Mouse (Mus musculus): Measurements from ENCODE around the gene Zfp575.
A peak's percentile ranks its signal among the peaks of the same experiment; 100 is the strongest.

Zfp575 gene

DNA sequence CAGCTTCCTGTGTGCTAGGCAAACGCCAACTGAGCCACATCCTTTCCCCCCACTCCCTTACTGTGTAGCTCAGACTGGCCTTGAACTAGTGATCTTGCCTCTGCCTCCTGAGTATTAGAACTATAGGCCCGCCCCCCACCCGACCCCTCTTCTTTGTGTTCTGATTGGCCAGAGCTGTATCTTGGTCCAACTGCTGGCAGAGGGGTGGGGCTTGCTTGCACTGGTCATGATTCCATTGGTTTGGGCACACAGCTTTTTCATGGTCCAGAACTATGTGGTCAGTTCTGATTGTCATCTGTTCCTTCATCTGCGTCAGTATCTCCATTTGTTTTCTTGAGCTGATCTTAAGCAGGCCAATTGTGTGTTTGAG, 23.6 kb downstream of the Zfp575 start:
- no peak for DNase-seq (ENCODE audit: low spot score in 2 of 2)

DNA sequence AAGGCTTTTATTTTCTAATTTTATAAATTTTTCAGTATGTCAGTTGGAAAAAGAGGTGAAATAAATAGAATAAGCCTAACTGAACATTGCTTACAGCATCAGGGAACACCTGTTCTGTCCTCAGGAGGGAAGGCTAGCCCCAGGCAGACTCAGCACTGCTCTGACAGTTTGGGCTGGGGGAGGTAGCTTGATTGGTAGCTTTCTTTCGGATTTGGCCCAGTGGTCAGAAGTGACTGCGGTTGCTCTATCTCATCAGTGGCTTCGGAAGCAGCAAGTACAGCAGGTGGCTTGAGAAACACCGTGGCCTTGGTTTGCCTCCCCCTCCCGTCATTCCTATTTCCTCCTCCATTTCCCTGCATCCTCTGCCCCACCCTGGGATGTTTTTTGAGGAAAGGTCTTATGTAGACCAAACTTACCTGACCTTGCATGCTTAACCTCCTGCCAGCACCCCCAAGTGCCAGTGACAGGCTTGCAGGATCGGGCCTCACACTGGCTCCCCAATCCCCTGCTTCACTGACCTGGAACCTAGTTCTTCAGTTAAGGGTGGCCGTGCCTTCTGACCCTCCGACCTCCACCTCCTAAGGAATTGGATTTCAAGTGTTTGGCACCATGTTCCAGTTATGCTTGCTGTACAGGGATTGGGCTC, 24.1 kb downstream of the Zfp575 start:
- DNase-seq (ENCODE audit: low spot score in 2 of 2): no peak

DNA sequence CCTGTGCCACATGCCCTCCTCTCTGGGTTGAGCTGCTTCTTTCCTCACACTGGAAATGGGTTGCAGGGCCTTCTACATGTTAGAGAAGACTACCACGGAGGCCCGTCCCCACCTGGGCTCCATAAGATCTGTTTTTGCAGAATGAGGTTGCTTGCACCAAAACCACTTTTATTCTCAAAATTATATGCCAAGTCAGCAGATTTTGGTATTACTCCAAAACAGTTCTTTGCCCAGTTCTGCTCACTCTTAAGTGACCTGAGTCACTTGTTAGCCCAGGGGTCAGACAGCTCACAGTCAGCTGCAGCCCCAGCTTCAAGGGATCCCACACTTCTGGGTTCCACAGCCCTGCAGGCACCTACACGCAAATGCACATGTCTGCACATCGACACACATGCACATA, 26.0 kb downstream of the Zfp575 start:
- DNase-seq (ENCODE audit: low spot score in 2 of 2): no peak

DNA sequence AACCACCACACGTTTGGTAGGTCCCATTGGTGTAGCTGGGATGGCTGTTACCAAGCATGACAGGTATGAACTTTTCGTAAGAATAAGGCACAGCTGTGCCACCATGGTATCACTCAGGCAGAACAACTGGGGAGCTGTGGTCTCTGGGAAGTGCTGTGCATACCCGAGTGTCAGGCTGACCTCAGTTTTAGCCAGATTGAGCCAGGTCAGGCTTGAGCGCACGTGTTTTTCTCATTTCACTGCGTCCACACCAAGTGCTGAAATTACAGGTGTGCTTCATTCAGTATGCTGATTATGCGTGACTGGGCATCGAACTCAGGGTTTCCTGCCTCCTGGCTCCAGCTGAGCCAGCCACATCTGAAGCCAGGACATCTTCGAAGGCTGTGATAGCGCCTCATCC, 31.7 kb downstream of the Zfp575 start:
- no peak for DNase-seq (ENCODE audit: low spot score in 2 of 2)

DNA sequence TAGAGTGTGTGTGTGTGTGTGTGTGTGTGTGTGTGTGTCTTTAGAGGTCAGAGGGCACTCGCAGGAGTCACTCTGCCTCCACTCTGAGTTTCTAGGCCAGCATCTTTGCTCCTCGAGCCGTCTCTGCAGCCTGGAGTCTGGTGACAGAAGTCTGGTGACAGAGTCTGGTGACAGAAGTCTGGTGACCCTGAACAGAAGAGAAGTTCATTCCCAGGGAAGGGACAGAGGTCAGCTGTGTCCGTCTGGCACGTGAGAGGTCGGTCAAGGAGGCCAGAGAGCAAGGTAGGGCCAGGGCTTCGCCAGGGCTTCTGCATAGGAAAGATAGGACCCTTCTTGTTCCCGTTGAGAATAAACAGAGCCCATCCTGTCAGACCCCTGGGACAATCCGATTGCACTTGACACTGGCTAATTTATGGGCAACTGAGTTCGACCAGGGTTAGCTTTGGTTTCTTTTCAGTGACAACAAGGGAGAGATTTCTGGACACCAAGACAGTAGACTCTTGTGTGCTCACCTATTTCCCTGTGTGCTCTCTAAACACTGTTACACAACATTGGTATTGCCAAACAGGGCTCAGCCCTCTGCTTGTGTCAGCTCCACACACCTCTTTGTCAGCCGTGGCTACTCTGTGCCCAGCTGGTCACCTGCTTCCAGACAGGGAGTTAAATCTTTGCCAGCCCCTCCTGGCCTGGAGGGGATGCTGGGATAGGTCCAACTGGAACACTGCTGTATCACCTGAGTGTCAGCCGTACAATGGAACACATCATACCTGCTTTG, 35.3 kb downstream of the Zfp575 start:
- DNase-seq (ENCODE audit: low spot score in 2 of 2): no peak

DNA sequence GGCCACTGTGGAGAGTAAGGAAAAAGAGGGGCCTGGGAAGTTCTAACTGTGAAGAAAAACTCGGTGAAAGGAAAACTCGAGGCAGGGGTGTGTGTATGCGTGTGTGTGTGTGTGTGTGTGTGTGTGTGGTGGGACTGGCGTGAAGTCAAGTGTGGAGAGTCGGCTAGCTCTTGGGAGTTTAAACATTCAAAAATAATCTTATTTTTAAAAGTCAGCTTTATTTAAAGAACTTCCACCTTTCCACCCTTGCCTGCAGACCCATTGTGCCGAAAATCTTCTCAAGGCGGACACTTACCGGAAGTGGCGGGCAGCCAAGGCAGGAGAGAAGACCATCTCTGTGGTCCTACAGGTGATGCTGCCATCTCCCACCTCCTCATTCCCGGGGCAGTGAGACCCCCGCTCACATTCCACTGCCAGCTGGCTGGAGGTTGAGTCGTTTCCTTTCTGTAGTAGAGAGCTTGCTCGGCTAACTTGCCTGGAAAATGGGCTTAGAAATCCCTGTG, 39.9 kb downstream of the Zfp575 start:
- DNase-seq (ENCODE audit: low spot score in 2 of 2): no peak

DNA sequence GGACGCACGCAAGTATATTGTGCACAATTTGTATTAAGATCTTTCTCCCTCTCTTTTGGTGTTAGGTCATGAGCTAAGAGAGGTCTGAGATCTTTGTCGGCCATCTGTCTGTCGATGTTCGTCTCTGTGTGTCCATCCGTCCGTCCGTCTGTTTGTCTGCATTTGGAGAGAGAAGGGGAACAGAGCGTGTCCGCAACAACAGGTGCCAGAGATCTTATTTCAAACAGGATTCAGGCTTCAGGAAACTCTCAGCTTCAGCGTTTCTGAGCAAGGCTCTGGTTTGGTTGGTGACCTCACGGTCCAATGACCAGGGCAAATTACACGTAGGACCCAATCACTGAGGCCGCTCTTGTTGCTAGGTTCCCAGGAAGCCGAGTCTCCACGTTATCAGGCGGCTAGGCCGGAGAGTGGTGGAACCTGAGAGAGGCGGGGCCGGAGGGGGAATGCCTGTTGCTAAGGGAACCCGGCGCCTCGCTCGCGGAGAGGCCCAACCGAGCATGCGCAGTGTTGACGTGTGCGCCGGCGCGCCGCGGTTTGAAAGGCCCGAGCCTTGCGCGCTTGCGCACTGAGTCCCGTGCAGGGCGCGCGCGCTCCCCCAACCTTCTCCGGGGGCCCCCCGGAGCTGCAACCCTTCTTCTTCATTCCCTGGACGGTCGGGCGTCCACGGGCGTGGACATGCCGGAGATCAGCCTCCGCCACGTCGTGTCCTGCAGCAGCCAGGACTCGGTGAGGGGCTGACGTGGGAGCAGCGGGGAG, 40.6 kb downstream of the Zfp575 start:
- DNase-seq (ENCODE audit: low spot score in 2 of 2): peak; percentile 98 to 99

DNA sequence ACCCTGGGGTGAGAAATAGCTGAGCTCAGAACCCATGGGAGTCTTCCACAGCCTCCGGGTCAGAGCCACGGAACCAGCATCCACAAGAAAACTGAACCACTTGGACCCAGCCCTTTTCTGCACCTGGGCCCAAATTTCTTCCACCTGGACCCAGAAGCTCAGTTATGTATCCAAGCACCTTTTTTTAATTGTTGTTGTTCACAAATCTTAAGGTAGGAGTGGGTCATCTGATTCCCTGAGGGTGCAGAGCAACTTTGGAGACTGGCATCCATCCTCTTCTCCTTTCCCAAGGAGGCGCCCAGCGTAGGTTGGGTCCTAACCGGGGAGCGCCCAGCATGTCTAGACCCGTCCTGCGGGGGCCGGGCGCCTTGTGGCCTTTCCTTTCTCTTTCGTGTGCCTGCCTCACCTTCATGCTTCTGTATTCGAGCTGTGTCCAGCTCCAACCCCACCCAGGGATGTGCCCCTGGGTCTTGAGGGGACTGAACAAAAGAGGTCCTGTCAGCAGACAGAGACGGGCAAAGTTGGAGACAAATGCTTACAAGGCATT, 41.3 kb downstream of the Zfp575 start, which contains the start of the genes Pinlyp and Xrcc1:
Pinlyp (minus strand) TSS at position 51 of the 547 bp plus-strand sequence.
Xrcc1 (plus strand) TSS at position 222 of the 547 bp plus-strand sequence.
- DNase-seq (ENCODE audit: low spot score in 2 of 2): peak in 1 of 2 experiments; percentile 14

DNA sequence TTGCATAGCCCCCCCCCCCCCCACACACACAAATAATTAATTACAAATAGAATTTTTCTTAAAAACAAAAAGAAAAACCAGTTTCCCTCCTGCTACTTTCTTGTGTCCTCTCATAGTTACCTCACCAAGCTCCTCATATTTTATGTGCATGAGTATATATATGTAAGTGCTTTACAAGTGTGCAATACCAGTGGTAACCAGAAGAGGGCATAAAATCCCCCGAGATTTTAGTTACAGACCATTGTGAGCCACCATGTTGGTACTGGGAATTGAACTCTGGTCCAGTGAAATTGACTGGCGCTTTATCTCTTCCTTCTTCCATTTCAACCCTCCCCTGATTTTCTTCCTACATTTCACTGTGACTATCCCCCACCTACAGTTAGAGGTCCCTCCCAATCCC, 42.9 kb downstream of the Zfp575 start:
- no peak for DNase-seq (ENCODE audit: low spot score in 2 of 2)

DNA sequence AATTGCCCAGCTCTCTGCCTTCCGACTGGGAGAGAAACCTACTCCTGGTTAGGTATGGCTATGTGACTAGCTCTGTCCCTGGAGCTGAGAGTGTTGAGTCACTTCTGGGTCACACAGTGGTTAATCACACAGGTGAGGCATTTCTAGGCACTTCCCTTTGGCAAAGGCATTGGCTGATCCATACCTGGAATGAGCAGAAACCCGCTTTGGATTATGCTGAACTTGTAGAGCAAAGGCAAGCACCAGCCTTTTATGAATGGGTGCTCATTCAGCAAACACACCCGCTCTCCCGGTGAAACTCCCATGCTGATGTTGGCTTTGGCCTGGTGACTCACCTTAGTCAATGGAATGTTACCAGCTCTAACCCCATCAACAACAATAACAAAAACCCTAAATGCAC, 47.8 kb downstream of the Zfp575 start:
- DNase-seq (ENCODE audit: low spot score in 2 of 2): no peak

DNA sequence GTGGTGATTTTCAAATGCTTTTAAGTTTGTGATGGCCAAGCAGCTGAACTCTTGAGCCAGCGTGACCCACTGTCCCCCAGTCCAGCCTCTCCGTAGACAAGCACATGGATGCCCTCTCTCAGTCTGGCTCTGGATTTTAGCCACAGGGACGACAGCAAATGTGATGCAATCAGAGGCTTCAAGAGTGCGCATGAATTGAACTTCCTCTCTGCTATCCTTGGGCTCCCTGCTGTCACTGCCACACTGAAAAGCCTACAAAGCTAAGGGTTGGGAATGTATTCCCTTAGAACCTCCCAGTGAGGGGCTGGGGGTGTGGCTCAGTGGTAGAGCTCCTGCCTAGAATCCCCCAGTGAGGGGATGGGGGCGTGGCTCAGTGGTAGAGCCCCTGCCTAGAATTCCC, 48.7 kb downstream of the Zfp575 start:
- no peak for DNase-seq (ENCODE audit: low spot score in 2 of 2)

DNA sequence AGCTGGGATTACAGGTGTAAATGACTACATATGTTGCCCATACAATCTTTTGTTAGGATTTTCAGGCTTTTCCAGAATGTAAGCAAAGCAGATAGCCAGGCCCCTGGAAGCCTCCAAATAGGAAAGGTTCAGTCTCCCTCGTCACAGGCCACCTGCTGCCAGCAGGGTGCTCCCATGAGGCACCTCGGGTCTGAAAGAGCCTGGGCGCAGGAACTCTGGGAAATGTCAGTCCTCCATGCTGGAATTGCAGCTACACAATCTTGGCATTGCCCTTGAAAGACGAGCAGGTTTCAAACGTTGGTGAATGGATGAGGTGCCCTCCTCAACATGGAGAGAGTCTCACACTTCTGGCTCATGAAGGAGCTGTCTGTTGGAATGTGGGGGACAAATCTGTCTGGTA, 49.3 kb downstream of the Zfp575 start:
- no peak for DNase-seq (ENCODE audit: low spot score in 2 of 2)

DNA sequence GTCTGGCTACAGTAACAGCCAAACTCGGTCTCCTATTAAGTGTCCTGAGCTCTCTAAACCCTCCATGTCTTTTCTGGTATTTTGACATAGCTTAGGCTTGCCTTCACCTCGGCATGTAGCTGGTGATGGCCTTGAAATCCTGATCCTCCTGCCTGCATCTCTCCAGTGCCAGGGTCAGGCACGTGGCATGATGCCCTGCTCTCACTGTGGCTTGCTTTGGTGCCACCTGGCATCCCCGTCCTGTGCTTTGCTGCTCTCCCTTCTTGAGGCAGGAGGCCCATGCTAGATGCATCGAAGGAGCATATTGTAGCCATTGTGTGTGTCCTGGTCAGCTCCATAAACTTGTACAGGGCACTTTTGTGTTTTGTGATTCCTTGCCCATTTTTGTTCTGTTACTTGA, 49.9 kb downstream of the Zfp575 start:
- no peak for DNase-seq (ENCODE audit: low spot score in 2 of 2)

DNA sequence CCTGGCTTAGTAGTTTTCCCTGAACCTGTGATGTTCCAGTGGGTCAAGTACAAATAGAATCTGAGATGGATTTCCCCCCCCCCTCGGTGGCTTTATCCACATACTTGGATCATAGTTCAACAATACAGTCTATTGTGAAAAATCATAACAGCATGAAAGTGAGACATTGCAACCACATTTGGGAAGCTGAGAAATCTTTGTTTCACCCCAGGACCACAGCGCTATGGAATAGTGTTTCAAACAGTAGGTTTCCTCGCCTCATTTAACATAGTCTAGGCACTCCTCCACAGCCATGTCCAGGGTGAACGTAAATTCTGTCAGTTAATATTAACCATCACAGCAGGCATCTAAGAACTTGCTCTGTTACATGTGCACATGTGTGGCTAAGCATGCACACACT, 50.4 kb downstream of the Zfp575 start:
- DNase-seq (ENCODE audit: low spot score in 2 of 2): no peak

DNA sequence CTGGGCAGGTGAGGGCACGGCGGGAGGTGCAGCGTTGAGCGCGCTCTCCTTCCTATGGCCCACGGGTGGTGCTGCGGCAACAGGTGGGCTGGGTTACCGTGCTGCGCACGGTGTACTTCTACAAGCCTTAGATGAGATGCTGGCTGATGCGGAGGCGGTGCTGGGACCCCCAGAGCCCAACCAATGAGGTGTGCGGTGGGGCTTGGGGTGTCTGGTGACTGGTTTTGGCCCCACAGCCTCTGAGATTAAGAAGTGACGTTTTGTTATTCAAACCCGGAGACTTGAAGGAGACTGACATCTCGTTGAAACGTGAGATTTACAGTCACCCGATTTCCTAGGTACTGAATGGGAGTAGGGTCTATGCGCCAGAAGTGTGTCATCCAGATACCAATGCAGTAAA, 53.1 kb downstream of the Zfp575 start:
- no peak for DNase-seq (ENCODE audit: low spot score in 2 of 2)
